Mouse (Mus musculus): ENCODE measurements around the gene Tyrobp. TPM values are rescaled to one million over a fixed set of nuclear protein-coding genes. Genes with fewer than 3 reads are reported as not detected.

Gene Tyrobp
- polyA plus RNA-seq, 1 experiment from 2014 or later = 28.7 TPM

Other genes with a start within 250 kb of the Tyrobp start
- gene Zfp146, start 244.0 kb upstream of the Tyrobp start, polyA plus RNA-seq (2015; fragmentation: Nextera tagmentation; extraction: Ambion mirVana) = 8.6 and 9.5 TPM in 2 replicates
- 330 and 354 TPM in 2 replicates for gene Cox7a1, start 229.6 kb upstream of the Tyrobp start, polyA plus RNA-seq (2015; fragmentation: Nextera tagmentation; extraction: Ambion mirVana)
- 76.8 and 81.8 TPM in 2 replicates for gene Capns1, start 214.9 kb upstream of the Tyrobp start, polyA plus RNA-seq (2015; fragmentation: Nextera tagmentation; extraction: Ambion mirVana)
- gene Polr2i, start 181.8 kb upstream of the Tyrobp start, polyA plus RNA-seq (2015; fragmentation: Nextera tagmentation; extraction: Ambion mirVana) = 113 and 123 TPM in 2 replicates
- 145 and 170 TPM in 2 replicates for gene Tbcb, start 181.5 kb upstream of the Tyrobp start, polyA plus RNA-seq (2015; fragmentation: Nextera tagmentation; extraction: Ambion mirVana)
- not detected in 2 replicates for gene Ovol3, start 178.0 kb upstream of the Tyrobp start, polyA plus RNA-seq (2015; fragmentation: Nextera tagmentation; extraction: Ambion mirVana)
- gene Thap8, start 133.7 kb upstream of the Tyrobp start, polyA plus RNA-seq (2015; fragmentation: Nextera tagmentation; extraction: Ambion mirVana) = 0.37 and 0.39 TPM in 2 replicates
- gene Wdr62, start 133.3 kb upstream of the Tyrobp start, polyA plus RNA-seq (2015; fragmentation: Nextera tagmentation; extraction: Ambion mirVana) = 7.1 and 8.5 TPM in 2 replicates
- 10.2 and 14.9 TPM in 2 replicates for gene Clip3, start 122.0 kb upstream of the Tyrobp start, polyA plus RNA-seq (2015; fragmentation: Nextera tagmentation; extraction: Ambion mirVana)
- 60.5 and 66.1 TPM in 2 replicates for gene Alkbh6, start 105.0 kb upstream of the Tyrobp start, polyA plus RNA-seq (2015; fragmentation: Nextera tagmentation; extraction: Ambion mirVana)
- gene Syne4, start 99.0 kb upstream of the Tyrobp start, polyA plus RNA-seq (2015; fragmentation: Nextera tagmentation; extraction: Ambion mirVana) = 18.3 and 20.2 TPM in 2 replicates
- gene E130208F15Rik, start 92.0 kb upstream of the Tyrobp start, polyA plus RNA-seq (2015; fragmentation: Nextera tagmentation; extraction: Ambion mirVana) = 2.5 and 3.3 TPM in 2 replicates
- 14.6 and 15.1 TPM in 2 replicates for gene Sdhaf1, start 89.9 kb upstream of the Tyrobp start, polyA plus RNA-seq (2015; fragmentation: Nextera tagmentation; extraction: Ambion mirVana)
- 1.9 TPM in 2 replicates for gene Lrfn3, start 51.0 kb upstream of the Tyrobp start, polyA plus RNA-seq (2015; fragmentation: Nextera tagmentation; extraction: Ambion mirVana)
- gene Hcst, start 6.1 kb downstream of the Tyrobp start, polyA plus RNA-seq (2015; fragmentation: Nextera tagmentation; extraction: Ambion mirVana) = 0.66 and 0.90 TPM in 2 replicates
- 1.2 and 1.4 TPM in 2 replicates for gene Nfkbid, start 8.0 kb downstream of the Tyrobp start, polyA plus RNA-seq (2015; fragmentation: Nextera tagmentation; extraction: Ambion mirVana)
- 26.8 and 29.5 TPM in 2 replicates for gene Aplp1, start 31.8 kb downstream of the Tyrobp start, polyA plus RNA-seq (2015; fragmentation: Nextera tagmentation; extraction: Ambion mirVana)
- gene Kirrel2, start 43.9 kb downstream of the Tyrobp start, polyA plus RNA-seq (2015; fragmentation: Nextera tagmentation; extraction: Ambion mirVana) = 0.45 and 0.49 TPM in 2 replicates
- gene Nphs1, start 44.6 kb downstream of the Tyrobp start, polyA plus RNA-seq (2015; fragmentation: Nextera tagmentation; extraction: Ambion mirVana) = 0.12 TPM in 1 of 2 replicates, not detected in the other
- 0.13 and 1.0 TPM in 2 replicates for gene Prodh2, start 79.9 kb downstream of the Tyrobp start, polyA plus RNA-seq (2015; fragmentation: Nextera tagmentation; extraction: Ambion mirVana)
- 8.0 and 9.3 TPM in 2 replicates for gene Arhgap33, start 121.3 kb downstream of the Tyrobp start, polyA plus RNA-seq (2015; fragmentation: Nextera tagmentation; extraction: Ambion mirVana)
- 76.6 and 86.4 TPM in 2 replicates for gene Hspb6, start 138.4 kb downstream of the Tyrobp start, polyA plus RNA-seq (2015; fragmentation: Nextera tagmentation; extraction: Ambion mirVana)
- gene Proser3, start 138.5 kb downstream of the Tyrobp start, polyA plus RNA-seq (2015; fragmentation: Nextera tagmentation; extraction: Ambion mirVana) = 8.7 and 9.6 TPM in 2 replicates
- gene Lin37, start 146.1 kb downstream of the Tyrobp start, polyA plus RNA-seq (2015; fragmentation: Nextera tagmentation; extraction: Ambion mirVana) = 31.0 and 36.9 TPM in 2 replicates
- gene U2af1l4, start 149.5 kb downstream of the Tyrobp start, polyA plus RNA-seq (2015; fragmentation: Nextera tagmentation; extraction: Ambion mirVana) = 85.6 and 92.3 TPM in 2 replicates
- 7.4 and 8.4 TPM in 2 replicates for gene Gm49396, start 149.6 kb downstream of the Tyrobp start, polyA plus RNA-seq (2015; fragmentation: Nextera tagmentation; extraction: Ambion mirVana)
- gene Psenen, start 149.9 kb downstream of the Tyrobp start, polyA plus RNA-seq (2015; fragmentation: Nextera tagmentation; extraction: Ambion mirVana) = 114 and 116 TPM in 2 replicates
- 3.5 and 3.6 TPM in 2 replicates for gene Igflr1, start 151.7 kb downstream of the Tyrobp start, polyA plus RNA-seq (2015; fragmentation: Nextera tagmentation; extraction: Ambion mirVana)
- gene Kmt2b, start 175.0 kb downstream of the Tyrobp start, polyA plus RNA-seq (2015; fragmentation: Nextera tagmentation; extraction: Ambion mirVana) = 4.4 and 5.7 TPM in 2 replicates
- 0.13 and 0.19 TPM in 2 replicates for gene Zbtb32, start 185.1 kb downstream of the Tyrobp start, polyA plus RNA-seq (2015; fragmentation: Nextera tagmentation; extraction: Ambion mirVana)
- gene Upk1a, start 199.1 kb downstream of the Tyrobp start, polyA plus RNA-seq (2015; fragmentation: Nextera tagmentation; extraction: Ambion mirVana) = 0.33 and 0.37 TPM in 2 replicates
- 1,963 and 2,109 TPM in 2 replicates for gene Cox6b1, start 212.4 kb downstream of the Tyrobp start, polyA plus RNA-seq (2015; fragmentation: Nextera tagmentation; extraction: Ambion mirVana)
- gene Etv2, start 222.1 kb downstream of the Tyrobp start, polyA plus RNA-seq (2015; fragmentation: Nextera tagmentation; extraction: Ambion mirVana) = 0.33 and 0.37 TPM in 2 replicates
- gene Rbm42, start 236.6 kb downstream of the Tyrobp start, polyA plus RNA-seq (2015; fragmentation: Nextera tagmentation; extraction: Ambion mirVana) = 79.5 and 88.4 TPM in 2 replicates

Measured in heart, embryonic 13.5 days (tissue).